Mouse (Mus musculus) embryonic facial prominence, embryonic 12.5 days (tissue): ENCODE data around the gene Zg16. TPM values are rescaled to one million over a fixed set of nuclear protein-coding genes. Genes with fewer than 3 reads are reported as not detected.

Experiments used
- ATAC-seq: fragments of 200-750 bp; cut with Nextera tagmentation; 2 replicates; pipeline ENCODE4 v1.8.0; 2017; ENCODE audit not compliant: insufficient number of reproducible peaks, insufficient read depth, low FRiP score, low TSS enrichment
- H3K27ac ChIP-seq: fragments of 300-500 bp; sonication (generic); 2 replicates; pipeline ENCODE4 v1.5.1; 2016; ENCODE audit warnings: mild to moderate bottlenecking
- H3K27me3 ChIP-seq: fragments of 300-500 bp; sonication (generic); 2 replicates; pipeline ENCODE4 v1.6.1; 2016; ENCODE audit warnings: mild to moderate bottlenecking, moderate library complexity
- H3K36me3 ChIP-seq: fragments of 300-500 bp; sonication (generic); 2 replicates; pipeline ENCODE4 v1.6.1; 2016; ENCODE audit warnings: mild to moderate bottlenecking
- H3K4me1 ChIP-seq: fragments of 300-500 bp; sonication (generic); 2 replicates; pipeline ENCODE4 v1.6.1; 2016
- H3K4me2 ChIP-seq: fragments of 300-500 bp; sonication (generic); replicated peaks from 2 replicates; pipeline ENCODE4 v1.6.1; 2016; ENCODE audit warnings: mild to moderate bottlenecking, moderate library complexity
- H3K4me3 ChIP-seq: fragments of 300-500 bp; sonication (generic); 2 replicates; pipeline ENCODE4 v1.5.1; 2016; ENCODE audit warnings: mild to moderate bottlenecking
- H3K9ac ChIP-seq: fragments of 300-500 bp; sonication (generic); 2 replicates; pipeline ENCODE4 v1.6.1; 2016; ENCODE audit warnings: mild to moderate bottlenecking, moderate library complexity
- H3K9me3 ChIP-seq: fragments of 300-500 bp; sonication (generic); 2 replicates; pipeline ENCODE4 v1.6.1; 2016; ENCODE audit warnings: mild to moderate bottlenecking, moderate library complexity
- WGBS: fragments of 180-500 bp; shearing (Covaris S2); methylation state at CpG from one replicate; pipeline ENCODE4 v1.1.7; 2016; 5-methylcytosine and 5-hydroxymethylcytosine counted together
- microRNA-seq: library from miRNA; unstranded; fragments of <30 nt; microRNA quantifications from one replicate; pipeline ENCODE4, GENCODE M21; 2017
- polyA plus RNA-seq: library from polyadenylated mRNA; unstranded; fragments of >200 nt; fragmentation: Nextera tagmentation; extraction: Ambion mirVana; gene quantifications from 2 replicates; pipeline ENCODE4 v1.2.1, GENCODE M21; 2016

Zg16 gene
- polyA plus RNA-seq, 1 experiment from 2014 or later: not detected

- no peaks in the 10 kb centered on the region for H3K27me3 ChIP-seq
- 0 out of 2 replicates have a peak, but pooled peaks cover 5% of the 10 kb centered on the region for H3K4me1 ChIP-seq
- 0 out of 2 replicates have a peak overlapping the region, but pooled peaks have one; percentile 17 for H3K27ac ChIP-seq
- no peaks in the 10 kb centered on the region for H3K9me3 ChIP-seq
- peaks cover 13% of the 10 kb centered on the region for H3K36me3 ChIP-seq
- no peak overlapping the region for H3K9ac ChIP-seq
- ATAC-seq: no peak
- 71% methylated on average over 9 of the region's 9 CpGs for WGBS
- no peak overlapping the region for H3K4me2 ChIP-seq
- no peak overlapping the region for H3K4me3 ChIP-seq
Measured at GRCm38 (mm10) chr7:127008239-127009019, 78.7 kb downstream of the Zg16 start.

GRCm38 (mm10) chr7:127007313-127008024 lies 79.7 kb downstream of the Zg16 start:
- Histone ChIP-seq H3K27ac (no peak overlapping the region), H3K27me3 (no peaks in the 10 kb centered on the region), H3K4me2 (no peak overlapping the region), H3K9ac (no peak overlapping the region), H3K4me1 (0 out of 2 replicates have a peak, but pooled peaks cover 5% of the 10 kb centered on the region), H3K36me3 (peaks cover 8% of the 10 kb centered on the region), H3K4me3 (no peak overlapping the region), H3K9me3 (no peaks in the 10 kb centered on the region)
- ATAC-seq: no peak
- WGBS: 78% methylated on average over 6 of the region's 6 CpGs

- no peak overlapping the region for H3K9ac ChIP-seq
- no peaks in the 10 kb centered on the region for H3K9me3 ChIP-seq
- no peak for ATAC-seq
- no peak overlapping the region for H3K27ac ChIP-seq
- 0 out of 2 replicates have a peak, but pooled peaks cover 5% of the 10 kb centered on the region for H3K4me1 ChIP-seq
- H3K4me3 ChIP-seq: no peak overlapping the region
- no peak overlapping the region for H3K4me2 ChIP-seq
- WGBS: 86% methylated on average over 4 of the region's 4 CpGs
- no peaks in the 10 kb centered on the region for H3K27me3 ChIP-seq
- no peaks in the 10 kb centered on the region for H3K36me3 ChIP-seq
Measured at GRCm38 (mm10) chr7:127004122-127004875, 82.8 kb downstream of the Zg16 start.

- Histone ChIP-seq H3K9ac (no peak overlapping the region), H3K36me3 (no peaks in the 10 kb centered on the region), H3K4me2 (no peak overlapping the region), H3K27ac (no peak overlapping the region), H3K4me1 (0 out of 2 replicates have a peak, but pooled peaks cover 5% of the 10 kb centered on the region), H3K9me3 (no peaks in the 10 kb centered on the region), H3K4me3 (no peak overlapping the region), H3K27me3 (no peaks in the 10 kb centered on the region)
- 87% methylated on average over 5 of the region's 5 CpGs for whole genome bisulfite sequencing
- no peak for ATAC-seq
Measured at GRCm38 (mm10) chr7:127003620-127004019, 83.5 kb downstream of the Zg16 start.

Small RNA genes within 50 kb of the gene (microRNA-seq; reads per million reads assigned to microRNA genes)
- not detected for gene Gm44343

Other genes with a start within 250 kb of the Zg16 start
- 2.1 and 2.8 TPM in 2 replicates for gene Doc2a, start 239.9 kb downstream of the Zg16 start, polyA plus RNA-seq
- gene Hirip3, start 225.4 kb downstream of the Zg16 start, polyA plus RNA-seq: 43.7 and 45.6 TPM in 2 replicates
- 96.7 and 99.6 TPM in 2 replicates for gene Ino80e, start 225.0 kb downstream of the Zg16 start, polyA plus RNA-seq
- gene Taok2, start 202.6 kb downstream of the Zg16 start, polyA plus RNA-seq: 57.7 and 61.3 TPM in 2 replicates
- 18.6 and 22.2 TPM in 2 replicates for gene Tmem219, start 164.4 kb downstream of the Zg16 start, polyA plus RNA-seq
- 20.6 and 25.0 TPM in 2 replicates for gene Kctd13, start 158.4 kb downstream of the Zg16 start, polyA plus RNA-seq
- gene Asphd1, start 137.7 kb downstream of the Zg16 start, polyA plus RNA-seq: 0.55 and 0.77 TPM in 2 replicates
- 0.97 and 1.8 TPM in 2 replicates for gene Sez6l2, start 136.8 kb downstream of the Zg16 start, polyA plus RNA-seq
- gene Cdipt, start 111.4 kb downstream of the Zg16 start, polyA plus RNA-seq: 88.0 and 94.0 TPM in 2 replicates
- gene Cdiptos, start 111.2 kb downstream of the Zg16 start, polyA plus RNA-seq: 0.53 and 1.6 TPM in 2 replicates
- 5.6 and 7.1 TPM in 2 replicates for gene Mvp, start 72.7 kb downstream of the Zg16 start, polyA plus RNA-seq
- gene Pagr1b, start 70.8 kb downstream of the Zg16 start, polyA plus RNA-seq: 0.37 TPM in 1 of 2 replicates, not detected in the other
- 51.4 and 76.7 TPM in 2 replicates for gene Pagr1a, start 70.0 kb downstream of the Zg16 start, polyA plus RNA-seq
- 59.3 and 77.8 TPM in 2 replicates for gene Gm42742, start 66.2 kb downstream of the Zg16 start, polyA plus RNA-seq
- 8.9 and 9.6 TPM in 2 replicates for gene Prrt2, start 66.1 kb downstream of the Zg16 start, polyA plus RNA-seq
- gene Maz, start 60.3 kb downstream of the Zg16 start, polyA plus RNA-seq: 118 and 122 TPM in 2 replicates
- gene Kif22, start 44.9 kb downstream of the Zg16 start, polyA plus RNA-seq: 136 and 141 TPM in 2 replicates
- 1.3 and 1.5 TPM in 2 replicates for gene AI467606, start 4.0 kb upstream of the Zg16 start, polyA plus RNA-seq
- gene Qprt, start 34.9 kb upstream of the Zg16 start, polyA plus RNA-seq: 2.1 and 2.4 TPM in 2 replicates
- 0.13 TPM in 1 of 2 replicates, not detected in the other for gene Spn, start 50.5 kb upstream of the Zg16 start, polyA plus RNA-seq
- 73.7 and 82.5 TPM in 2 replicates for gene Cd2bp2, start 108.7 kb upstream of the Zg16 start, polyA plus RNA-seq
- 41.1 and 43.4 TPM in 2 replicates for gene Tbc1d10b, start 121.1 kb upstream of the Zg16 start, polyA plus RNA-seq
- gene Mylpf, start 121.6 kb upstream of the Zg16 start, polyA plus RNA-seq: 65.2 and 79.2 TPM in 2 replicates
- gene Zfp553, start 145.7 kb upstream of the Zg16 start, polyA plus RNA-seq: 63.2 and 63.3 TPM in 2 replicates
- gene Sept1, start 145.8 kb upstream of the Zg16 start, polyA plus RNA-seq: 34.0 and 39.7 TPM in 2 replicates
- gene Zfp771, start 156.9 kb upstream of the Zg16 start, polyA plus RNA-seq: 82.9 and 89.3 TPM in 2 replicates
- 196 and 203 TPM in 2 replicates for gene Dctpp1, start 173.4 kb upstream of the Zg16 start, polyA plus RNA-seq
- 80.1 and 80.4 TPM in 2 replicates for gene Sephs2, start 186.7 kb upstream of the Zg16 start, polyA plus RNA-seq
- 0.88 and 0.91 TPM in 2 replicates for gene Itgal, start 208.9 kb upstream of the Zg16 start, polyA plus RNA-seq